Mouse (Mus musculus): Measurements from ENCODE around the gene Vmn1r101. TPM values are rescaled to one million over a fixed set of nuclear protein-coding genes. Genes with fewer than 3 reads are reported as not detected.

Vmn1r101 gene
- not detected in 2 replicates for total RNA-seq (2023)

GRCm38 (mm10) chr7:20442493-20442892 lies at the start of gene Vmn1r101:
Gene Vmn1r101, minus strand, starts transcription at chr7:20442593.

GRCm38 (mm10) chr7:20474825-20475224 lies 32.4 kb upstream of the Vmn1r101 start, which contains the start of gene Gm10670:
Gene Gm10670, minus strand, starts transcription at chr7:20474925.

GRCm38 (mm10) chr7:20417642-20418041 lies 24.8 kb downstream of the Vmn1r101 start, which contains the start of gene Vmn1r100:
Gene Vmn1r100, plus strand, starts transcription at chr7:20417942.

Other genes with a start within 250 kb of the Vmn1r101 start
- not detected in 2 replicates for gene Vmn1r95, start 248.9 kb downstream of the Vmn1r101 start, total RNA-seq (2023)
- not detected in 2 replicates for gene Gm6164, start 237.0 kb downstream of the Vmn1r101 start, total RNA-seq (2023)
- gene Gm4498, start 208.8 kb downstream of the Vmn1r101 start, total RNA-seq (2023), result not detected in 2 replicates
- gene Gm5890, start 179.8 kb downstream of the Vmn1r101 start, total RNA-seq (2023), result not detected in 2 replicates
- gene Gm4133, start 108.5 kb downstream of the Vmn1r101 start, total RNA-seq (2023), result not detected in 2 replicates
- gene Gm5728, start 67.2 kb downstream of the Vmn1r101 start, total RNA-seq (2023), result not detected in 2 replicates
- gene Vmn1r100, start 24.7 kb downstream of the Vmn1r101 start, total RNA-seq (2023), result not detected in 2 replicates
- not detected in 2 replicates for gene Gm10670, start 32.3 kb upstream of the Vmn1r101 start, total RNA-seq (2023)
- not detected in 2 replicates for gene Vmn1r103, start 67.9 kb upstream of the Vmn1r101 start, total RNA-seq (2023)
- gene Vmn1r104, start 91.2 kb upstream of the Vmn1r101 start, total RNA-seq (2023), result not detected in 2 replicates
- gene Gm5726, start 103.2 kb upstream of the Vmn1r101 start, total RNA-seq (2023), result not detected in 2 replicates
- not detected in 2 replicates for gene Gm4141, start 133.6 kb upstream of the Vmn1r101 start, total RNA-seq (2023)
- not detected in 2 replicates for gene Gm4513, start 156.4 kb upstream of the Vmn1r101 start, total RNA-seq (2023)
- not detected in 2 replicates for gene Vmn1r107, start 226.3 kb upstream of the Vmn1r101 start, total RNA-seq (2023)